Mouse (Mus musculus) midbrain, postnatal 0 days (tissue): ENCODE data around the gene Grk5. TPM values are rescaled to one million over a fixed set of nuclear protein-coding genes. Genes with fewer than 3 reads are reported as not detected.
A peak's percentile ranks its signal among the peaks of the same experiment; 100 is the strongest.

Source experiments
- ATAC-seq: fragments of 200-750 bp; cut with Nextera tagmentation; 2 replicates; pipeline ENCODE4 v1.8.0; 2017; ENCODE audit warnings: moderate number of reproducible peaks, mild to moderate bottlenecking, moderate TSS enrichment, moderate library complexity; ENCODE audit not compliant: low FRiP score
- DNase-seq: peaks from one replicate; pipeline ENCODE4 v3.0.0-alpha.2; 2015; ENCODE audit warnings: low spot score
- H3K27ac ChIP-seq: fragments of 300-500 bp; sonication (generic); 2 replicates; pipeline ENCODE4 v1.5.1; 2014; ENCODE audit warnings: low read depth, mild to moderate bottlenecking, low read length, mixed read lengths
- H3K27me3 ChIP-seq: fragments of 300-500 bp; sonication (generic); 2 replicates; pipeline ENCODE4 v1.6.1; 2014; ENCODE audit warnings: low read length, control low read depth, mixed read lengths; ENCODE audit not compliant: insufficient read depth
- H3K36me3 ChIP-seq: fragments of 300-500 bp; sonication (generic); 2 replicates; pipeline ENCODE4 v1.6.1; 2014; ENCODE audit warnings: low read length, control low read depth, mixed read lengths; ENCODE audit not compliant: insufficient read depth
- H3K4me1 ChIP-seq: fragments of 300-500 bp; sonication (generic); 2 replicates; pipeline ENCODE4 v1.6.1; 2014; ENCODE audit warnings: mild to moderate bottlenecking, control low read depth, antibody characterized with exemption, low read length, mixed read lengths; ENCODE audit not compliant: insufficient read depth
- H3K4me2 ChIP-seq: fragments of 300-500 bp; sonication (generic); 2 replicates; pipeline ENCODE4 v1.6.1; 2014; ENCODE audit warnings: low read depth, mild to moderate bottlenecking, low read length, mixed read lengths; ENCODE audit not compliant: poor library complexity, severe bottlenecking
- H3K4me3 ChIP-seq: fragments of 300-500 bp; sonication (generic); 2 replicates; pipeline ENCODE4 v1.5.1; 2014; ENCODE audit warnings: low read depth, mild to moderate bottlenecking, low read length, moderate library complexity
- H3K9ac ChIP-seq: fragments of 300-500 bp; sonication (generic); replicated peaks from 2 replicates; pipeline ENCODE4 v1.6.1; 2014; ENCODE audit warnings: mild to moderate bottlenecking, low read length, moderate library complexity, mixed read lengths; ENCODE audit not compliant: poor library complexity, severe bottlenecking
- H3K9me3 ChIP-seq: fragments of 300-500 bp; sonication (generic); 2 replicates; pipeline ENCODE4 v1.6.1; 2016; ENCODE audit warnings: low read length, control low read depth
- CTCF ChIP-seq: IDR thresholded peaks from 2 replicates; pipeline ENCODE4 v1.5.1; 2016; ENCODE audit warnings: antibody characterized with exemption, mild to moderate bottlenecking
- WGBS: fragments of 180-500 bp; shearing (Covaris S2); extraction: QIAGEN DNeasy Blood & Tissue Kit; methylation state at CpG from one replicate; pipeline ENCODE4 v1.1.7; 2014; 5-methylcytosine and 5-hydroxymethylcytosine counted together
- polyA plus RNA-seq: library from polyadenylated mRNA; unstranded; fragments of >200 nt; fragmentation: Nextera tagmentation; extraction: Ambion mirVana; gene quantifications from 2 replicates; pipeline ENCODE4 v1.2.1, GENCODE M21; 2015
- total RNA-seq: library from RNA; depleted of rRNA; stranded (reverse); fragments of >200 nt; gene quantifications from 2 replicates; pipeline ENCODE4 v1.2.3, GENCODE M21; 2014

Gene Grk5
- total and polyA plus RNA-seq, 2 experiments from 2014 or later = 2.1 to 10.6 TPM

- ATAC-seq = no peak
- no peak overlapping the region for H3K4me3 ChIP-seq
- 91% methylated on average over 3 of the region's 3 CpGs for WGBS
- H3K9me3 ChIP-seq = no peaks in the 10 kb centered on the region
- H3K4me2 ChIP-seq = no peak overlapping the region
- no peak overlapping the region for H3K9ac ChIP-seq
- TF ChIP-seq CTCF = no peak
- H3K27ac ChIP-seq = no peak overlapping the region
- H3K36me3 ChIP-seq = peaks cover 10% of the 10 kb centered on the region
- no peak for DNase-seq
- no peaks in the 10 kb centered on the region for H3K4me1 ChIP-seq
- no peaks in the 10 kb centered on the region for H3K27me3 ChIP-seq
These were observed 189.1 kb downstream of the Grk5 start for GRCm38 (mm10) chr19:61078622-61079021.

- Histone ChIP-seq H3K27ac (no peak overlapping the region), H3K9me3 (no peaks in the 10 kb centered on the region), H3K4me3 (no peak overlapping the region), H3K9ac (no peak overlapping the region), H3K27me3 (no peaks in the 10 kb centered on the region), H3K36me3 (peaks cover 10% of the 10 kb centered on the region), H3K4me2 (no peak overlapping the region), H3K4me1 (no peaks in the 10 kb centered on the region)
- ATAC-seq (no peak), DNase-seq (no peak)
- 93% methylated on average over 5 of the region's 5 CpGs for WGBS
- no peak for TF ChIP-seq CTCF
These were observed 190.8 kb downstream of the Grk5 start for GRCm38 (mm10) chr19:61080251-61080749.

- peaks cover 18% of the 10 kb centered on the region for H3K36me3 ChIP-seq
- H3K27me3 ChIP-seq = no peaks in the 10 kb centered on the region
- no peak overlapping the region for H3K4me3 ChIP-seq
- H3K4me2 ChIP-seq = no peak overlapping the region
- no peak overlapping the region for H3K9ac ChIP-seq
- no peaks in the 10 kb centered on the region for H3K4me1 ChIP-seq
- DNase-seq = no peak
- no peak for TF ChIP-seq CTCF
- 95% methylated on average over 8 of the region's 8 CpGs for WGBS
- H3K9me3 ChIP-seq = no peaks in the 10 kb centered on the region
- H3K27ac ChIP-seq = no peak overlapping the region
- no peak for ATAC-seq
These were observed 193.5 kb downstream of the Grk5 start for GRCm38 (mm10) chr19:61083006-61083405.

GRCm38 (mm10) chr19:61084149-61084940 is 194.8 kb downstream of the Grk5 start:
- Histone ChIP-seq H3K4me2 (no peak overlapping the region), H3K9ac (no peak overlapping the region), H3K27ac (peak overlapping the region; percentile 43; the same call in 1 of the 2 replicates), H3K27me3 (no peaks in the 10 kb centered on the region), H3K4me1 (no peaks in the 10 kb centered on the region), H3K36me3 (peaks cover 17% of the 10 kb centered on the region), H3K4me3 (no peak overlapping the region), H3K9me3 (no peaks in the 10 kb centered on the region)
- peak; percentile 99 for TF ChIP-seq CTCF
- ATAC-seq (peak; percentile 78), DNase-seq (peak; percentile 88)
- WGBS = 48% methylated on average over 4 of the region's 4 CpGs

GRCm38 (mm10) chr19:61085217-61085616 is 195.7 kb downstream of the Grk5 start:
- WGBS = 76% methylated on average over 2 of the region's 2 CpGs
- no peak overlapping the region for H3K27ac ChIP-seq
- H3K27me3 ChIP-seq = no peaks in the 10 kb centered on the region
- ATAC-seq (no peak), DNase-seq (no peak)
- TF ChIP-seq CTCF = no peak
- no peaks in the 10 kb centered on the region for H3K9me3 ChIP-seq
- peaks cover 21% of the 10 kb centered on the region for H3K36me3 ChIP-seq
- H3K9ac ChIP-seq = no peak overlapping the region
- H3K4me3 ChIP-seq = no peak overlapping the region
- H3K4me2 ChIP-seq = no peak overlapping the region
- no peaks in the 10 kb centered on the region for H3K4me1 ChIP-seq

- no peaks in the 10 kb centered on the region for H3K27me3 ChIP-seq
- H3K9me3 ChIP-seq = no peaks in the 10 kb centered on the region
- no peak overlapping the region for H3K27ac ChIP-seq
- H3K9ac ChIP-seq = no peak overlapping the region
- no peak overlapping the region for H3K4me3 ChIP-seq
- no peaks in the 10 kb centered on the region for H3K4me1 ChIP-seq
- ATAC-seq = no peak
- no peak overlapping the region for H3K4me2 ChIP-seq
- TF ChIP-seq CTCF = no peak
- 80% methylated on average over 1 of the region's 1 CpGs for WGBS
- H3K36me3 ChIP-seq = peaks cover 23% of the 10 kb centered on the region
- no peak for DNase-seq
These were observed 198.2 kb downstream of the Grk5 start for GRCm38 (mm10) chr19:61087781-61088180.
